Mouse (Mus musculus) ZHBTc4 (cell line): ENCODE data around the gene Vmn1r235.
"Not testable (repeated sequence)": the region's sequence is repeated elsewhere in the genome, so short reads cannot be mapped to it uniquely, and the experiment has no call there.

ENCODE experiments used
- DNase-seq: peaks from one replicate; pipeline ENCODE4 v3.0.0-alpha.2; 2011; ENCODE audit warnings: low read depth, low spot score

Gene Vmn1r235

DNA sequence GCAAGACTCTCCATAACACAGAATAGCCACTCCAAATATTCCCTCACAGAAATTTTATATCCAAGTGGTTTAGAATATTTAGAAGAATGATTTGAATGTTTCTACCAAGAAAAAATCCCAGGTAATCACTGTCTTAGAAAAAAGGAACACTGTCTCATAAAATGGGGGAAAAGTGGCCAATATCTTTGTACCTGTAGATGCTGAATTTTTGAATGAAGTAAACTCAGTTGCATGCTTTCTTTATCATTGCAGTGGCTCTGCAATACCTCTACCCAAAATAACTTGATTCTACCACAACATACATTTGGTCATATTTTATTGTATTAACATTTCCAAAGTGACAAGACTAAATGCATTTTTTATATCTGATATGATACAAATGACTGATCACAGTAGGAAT lies at the start of gene Vmn1r235:
Gene Vmn1r235 (plus strand): TSS at position 301 of the 400 bp plus-strand sequence.
- no peak for DNase-seq

DNA sequence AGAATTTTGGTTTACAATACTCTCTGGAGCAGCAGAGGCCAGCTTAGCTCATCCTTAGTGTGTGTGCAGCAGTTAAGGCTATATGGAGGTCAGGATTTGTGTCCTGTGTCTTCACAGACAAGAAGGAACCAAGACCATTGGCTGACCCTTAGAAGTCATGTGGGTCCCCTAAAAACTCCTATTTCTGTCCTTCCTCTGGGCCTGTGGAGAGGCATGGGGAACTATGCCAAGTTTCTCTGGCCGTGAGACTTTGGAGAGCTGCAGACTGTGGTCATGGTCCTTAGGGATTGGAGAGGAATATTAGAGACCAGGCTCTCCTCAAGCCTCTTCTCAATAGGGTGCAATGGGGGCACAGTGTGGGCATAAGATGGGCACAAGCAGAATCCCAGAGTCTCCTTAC lies 45.1 kb upstream of the Vmn1r235 start:
- DNase-seq: not testable (repeated sequence)

DNA sequence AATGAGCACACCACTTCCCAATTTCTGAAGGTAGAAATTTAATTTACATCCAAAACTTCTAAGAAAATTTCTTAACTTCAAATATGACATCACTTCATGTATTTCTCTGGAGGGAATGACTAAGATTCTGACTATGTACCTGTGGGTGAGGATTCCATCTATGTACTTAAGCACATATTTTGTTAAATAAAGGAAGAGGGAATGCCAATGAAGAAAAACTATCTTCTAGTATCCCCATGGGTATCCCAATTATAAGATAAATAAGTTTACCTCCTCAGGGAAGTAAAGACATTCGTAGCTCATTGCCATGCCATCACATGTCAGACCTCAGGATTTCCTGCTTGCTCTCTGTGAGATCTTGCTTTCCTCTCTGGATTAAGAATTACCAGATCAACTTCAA lies 30.4 kb upstream of the Vmn1r235 start, which contains the start of gene Vmn1r234:
Gene Vmn1r234 (plus strand): TSS at position 301 of the 400 bp plus-strand sequence.
- DNase-seq: no peak

DNA sequence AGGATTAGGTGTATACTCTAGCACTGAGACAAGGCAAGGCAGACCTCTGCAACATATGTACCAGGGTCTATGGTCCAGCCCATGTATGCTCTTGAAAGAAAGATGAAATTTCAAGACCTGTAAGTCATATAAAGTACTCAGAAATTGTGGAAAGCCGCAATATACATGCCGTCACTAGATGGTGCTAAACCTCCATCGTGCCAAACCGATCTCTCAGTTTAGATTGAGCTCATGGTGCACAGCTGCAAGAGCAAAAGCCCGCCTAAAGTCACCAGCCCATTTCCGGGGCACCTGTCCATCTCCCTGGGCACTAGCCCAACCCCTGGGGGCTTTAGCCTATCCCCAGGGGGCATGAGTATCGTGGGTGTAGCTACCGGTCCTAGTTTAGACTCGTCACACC lies 24.6 kb upstream of the Vmn1r235 start:
- peak; percentile 64 for DNase-seq

DNA sequence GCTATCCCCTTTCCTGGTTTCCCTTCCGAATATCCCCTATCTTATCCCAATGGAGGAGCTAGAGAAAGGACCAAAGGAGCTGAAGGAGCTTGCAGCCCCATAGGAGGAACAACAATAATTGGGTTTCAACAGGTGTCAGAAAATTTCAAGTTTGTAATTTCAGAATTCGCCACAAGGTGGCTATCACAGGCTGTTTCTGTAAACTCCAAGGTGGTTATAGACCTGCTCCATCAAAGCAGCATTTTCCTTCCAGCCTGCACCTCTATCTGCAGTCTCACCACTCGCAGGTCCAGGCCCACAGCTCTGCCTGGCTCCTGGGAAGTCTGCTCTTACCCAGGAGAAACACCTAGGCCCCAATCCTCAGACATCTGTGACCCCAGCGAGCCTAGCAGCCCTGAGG lies 15.9 kb downstream of the Vmn1r235 start:
- peak; percentile 88 for DNase-seq

DNA sequence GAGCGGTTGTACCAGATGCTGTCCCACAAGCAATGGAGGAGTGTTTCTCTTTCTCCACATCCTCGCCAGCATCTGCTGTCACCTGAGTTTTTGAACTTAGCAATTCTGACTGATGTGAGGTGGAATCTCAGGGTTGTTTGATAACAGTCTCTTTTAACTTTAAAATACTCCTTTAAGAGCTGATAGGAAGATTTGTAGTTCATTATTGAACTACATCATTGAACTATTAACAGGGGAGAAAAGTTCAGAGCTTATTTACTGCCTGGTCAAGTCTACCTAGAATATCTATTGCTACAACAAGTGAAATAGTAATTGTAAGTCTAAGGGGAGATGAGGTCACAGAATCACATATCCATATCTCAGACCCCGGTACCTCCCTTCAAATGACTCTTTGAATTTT lies 26.4 kb downstream of the Vmn1r235 start, which contains the start of gene Vmn1r236:
Gene Vmn1r236 (plus strand): TSS at position 301 of the 400 bp plus-strand sequence.
- no peak for DNase-seq

DNA sequence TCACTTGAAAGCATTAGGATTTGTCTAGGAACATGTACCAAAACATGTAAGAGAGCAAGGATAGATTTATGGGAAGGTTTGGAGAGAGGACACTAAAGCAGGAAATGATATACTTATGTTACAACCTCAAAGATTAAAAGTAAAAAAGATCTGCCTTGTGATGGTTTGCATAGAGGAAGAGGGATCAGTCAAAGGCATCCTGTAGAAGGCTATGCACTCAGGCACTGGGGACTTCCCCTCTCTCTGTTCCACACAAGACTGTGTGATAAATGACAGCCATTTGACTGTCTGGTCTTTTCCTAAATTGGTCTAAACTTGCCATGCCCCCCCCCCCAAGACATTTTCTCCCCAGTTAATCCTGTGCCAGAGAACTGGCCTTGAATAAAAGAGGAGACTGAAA lies 28.2 kb downstream of the Vmn1r235 start:
- DNase-seq: no peak

DNA sequence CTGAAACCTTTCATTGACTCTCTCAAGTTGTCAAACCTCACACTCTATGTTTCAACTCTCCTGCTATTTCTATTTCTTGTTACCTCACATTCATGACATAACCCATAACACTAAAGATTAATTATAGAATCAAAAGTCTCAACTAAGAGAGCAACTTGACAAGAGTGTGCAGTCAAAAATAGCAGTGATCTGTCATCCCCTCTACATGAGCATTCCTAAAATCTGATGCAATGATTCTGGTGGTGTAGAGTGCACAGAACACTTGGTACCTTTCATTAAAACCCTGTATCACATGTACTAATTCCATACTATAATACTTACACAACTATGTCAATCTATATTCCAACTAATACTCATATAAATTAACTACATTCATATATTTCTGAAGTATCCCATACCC lies 33.5 kb downstream of the Vmn1r235 start:
- DNase-seq: no peak

DNA sequence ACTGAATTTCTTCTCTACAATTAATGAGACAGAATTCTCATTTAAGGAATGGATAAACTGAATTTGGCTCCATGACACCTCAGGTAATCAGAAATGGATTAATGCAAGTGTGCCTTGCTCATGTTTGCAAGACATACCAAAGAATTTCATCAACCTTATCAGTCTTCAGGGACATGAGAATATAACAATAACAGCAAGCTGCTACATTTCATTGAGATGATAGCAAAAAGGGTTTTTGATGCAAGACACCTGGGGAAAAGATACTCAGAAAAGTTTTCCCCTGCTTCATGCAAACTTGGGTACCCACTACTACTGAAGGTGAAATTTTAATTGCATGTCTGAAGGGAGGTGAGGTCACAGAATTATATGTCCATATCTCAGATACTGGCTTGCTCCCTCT lies 55.4 kb downstream of the Vmn1r235 start, which contains the start of gene Vmn1r237:
Gene Vmn1r237 (plus strand): TSS at position 301 of the 400 bp plus-strand sequence.
- no peak for DNase-seq
